Mouse (Mus musculus) liver, postnatal 0 days (tissue): ENCODE measurements around the gene Tspan14.

Experiments used
- CTCF ChIP-seq: sonication (generic); IDR thresholded peaks from 2 replicates; pipeline ENCODE4 v1.5.1; 2016; ENCODE audit warnings: antibody characterized with exemption, low read depth
- EP300 ChIP-seq: IDR thresholded peaks from 2 replicates; pipeline ENCODE4 v1.6.1; 2016; ENCODE audit warnings: antibody characterized with exemption, low read depth, mild to moderate bottlenecking

DNA sequence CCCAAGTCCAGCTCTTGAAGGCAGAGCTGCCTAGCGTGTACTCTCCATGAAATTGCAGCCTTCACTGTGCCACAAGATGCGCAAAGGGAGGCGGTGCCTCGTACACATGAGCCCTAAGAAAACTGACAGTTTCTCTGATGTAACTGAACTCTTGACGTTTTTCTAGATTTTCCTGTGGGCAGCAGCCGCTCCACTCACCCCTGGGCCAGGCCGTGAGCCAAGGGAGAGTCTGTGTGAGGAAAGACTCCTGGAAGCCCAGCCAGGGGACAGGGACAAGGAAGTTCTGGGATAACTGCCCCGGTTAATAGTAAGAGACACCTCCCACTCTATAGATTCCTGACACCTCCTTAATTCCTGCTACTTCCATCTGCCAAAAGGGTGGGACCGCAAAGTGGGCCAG, 57.8 kb downstream of the Tspan14 start:
- no peak for TF ChIP-seq CTCF
- TF ChIP-seq EP300: no peak
